Mouse (Mus musculus): ENCODE data around the gene Mfsd6l. TPM values are rescaled to one million over a fixed set of nuclear protein-coding genes. Genes with fewer than 3 reads are reported as not detected.
A peak's percentile ranks its signal among the peaks of the same experiment; 100 is the strongest.

Gene Mfsd6l
- polyA plus RNA-seq, 1 experiment, result 20.4 TPM

DNA sequence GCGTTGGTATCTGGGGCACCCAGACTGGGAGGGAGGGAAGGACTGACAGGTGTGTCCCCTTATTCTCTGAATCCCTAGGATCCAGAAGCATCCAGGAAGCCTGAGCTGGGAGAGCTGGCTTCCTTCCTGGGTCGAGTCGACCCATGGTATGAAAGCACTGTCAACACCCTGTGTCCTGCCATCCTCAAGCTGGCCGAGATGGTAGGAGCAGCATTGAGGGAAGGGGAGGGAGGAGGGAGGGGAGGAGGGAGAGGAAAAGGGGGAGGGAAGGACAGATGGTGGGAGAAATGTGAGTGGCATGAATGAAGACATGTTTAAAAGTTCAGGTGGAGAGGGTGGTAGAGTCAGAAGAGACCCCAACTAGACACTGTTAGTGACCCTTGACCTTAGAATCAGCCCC lies 20.0 kb upstream of the Mfsd6l start:
- Histone ChIP-seq H3K4me1 (ENCODE audit: control insufficient read depth, insufficient read depth, insufficient read length, low read length) (no peaks in the 10 kb centered on the region), H3K27me3 (ENCODE audit: control insufficient read depth, insufficient read depth, low read length) (peaks cover 2% of the 10 kb centered on the region), H3K4me3 (ENCODE audit: low read depth, low read length) (no peak overlapping the region), H3K36me3 (ENCODE audit: control insufficient read depth, insufficient read depth, low read length) (no peaks in the 10 kb centered on the region), H3K27ac (ENCODE audit: insufficient read depth, low read depth, low read length) (no peak overlapping the region)
- TF ChIP-seq CTCF (IDR thresholded peaks at IDR 0.05; ENCODE audit: extremely low read depth, insufficient read length, insufficient replicate concordance, low read depth, low read length), result no peak
- no peak for TF ChIP-seq POLR2A (IDR thresholded peaks at IDR 0.05; ENCODE audit: low read depth, low read length)
- WGBS, result 48% methylated on average over 4 of the region's 4 CpGs

DNA sequence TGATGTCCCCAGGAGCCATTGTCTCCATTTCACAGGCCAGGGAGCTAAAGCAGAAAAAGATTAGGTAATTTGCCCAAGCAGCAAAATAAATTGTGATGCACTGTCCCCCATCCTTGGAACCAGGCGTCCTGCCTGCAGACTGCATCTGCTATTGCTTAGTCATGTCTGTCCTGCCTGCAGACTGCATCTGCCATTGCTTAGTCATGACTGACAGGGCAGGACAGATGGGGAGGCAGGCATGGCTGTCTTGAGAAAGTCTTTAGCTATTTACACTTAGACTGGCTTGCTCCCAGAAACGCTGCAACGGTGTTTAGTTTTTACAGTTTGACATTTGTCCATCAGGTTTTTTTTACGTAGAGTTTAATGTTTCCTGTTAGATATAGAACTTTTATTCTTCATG lies 19.5 kb upstream of the Mfsd6l start:
- 34% methylated on average over 4 of the region's 4 CpGs for WGBS
- TF ChIP-seq POLR2A (IDR thresholded peaks at IDR 0.05; ENCODE audit: low read depth, low read length) (no peak), CTCF (IDR thresholded peaks at IDR 0.05; ENCODE audit: extremely low read depth, insufficient read length, insufficient replicate concordance, low read depth, low read length) (no peak)

DNA sequence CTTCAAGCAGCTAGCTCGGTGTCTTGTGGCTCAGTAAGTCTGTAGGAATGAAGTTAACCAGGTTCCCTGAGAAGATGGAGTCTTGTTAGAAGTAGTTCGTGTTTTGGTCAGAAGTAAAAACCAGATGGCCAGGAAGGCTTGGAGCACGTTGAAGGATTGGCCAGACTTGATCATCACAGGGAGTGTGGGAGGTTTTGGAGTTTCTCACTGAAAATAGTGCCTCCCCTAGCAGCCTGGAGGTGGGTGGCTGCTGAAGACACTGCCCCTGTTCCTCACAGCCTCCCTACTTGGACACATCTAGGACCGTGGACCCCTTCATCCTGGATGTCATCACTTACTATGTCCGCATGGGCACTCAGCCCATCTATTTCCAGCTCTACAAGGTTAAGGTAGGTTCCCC lies 16.4 kb upstream of the Mfsd6l start:
- Histone ChIP-seq H3K36me3 (ENCODE audit: control insufficient read depth, insufficient read depth, low read length) (no peaks in the 10 kb centered on the region), H3K4me3 (ENCODE audit: low read depth, low read length) (no peak overlapping the region), H3K4me1 (ENCODE audit: control insufficient read depth, insufficient read depth, insufficient read length, low read length) (no peaks in the 10 kb centered on the region), H3K27ac (ENCODE audit: insufficient read depth, low read depth, low read length) (no peak overlapping the region), H3K27me3 (ENCODE audit: control insufficient read depth, insufficient read depth, low read length) (peaks cover 2% of the 10 kb centered on the region)
- TF ChIP-seq CTCF (IDR thresholded peaks at IDR 0.05; ENCODE audit: extremely low read depth, insufficient read length, insufficient replicate concordance, low read depth, low read length) (no peak), POLR2A (IDR thresholded peaks at IDR 0.05; ENCODE audit: low read depth, low read length) (no peak)
- WGBS, result 70% methylated on average over 5 of the region's 5 CpGs

More for the DNA sequence above, 19.5 kb upstream of the Mfsd6l start:
- Histone ChIP-seq H3K27me3 (ENCODE audit: control insufficient read depth, insufficient read depth, low read length) (peaks cover 2% of the 10 kb centered on the region), H3K36me3 (ENCODE audit: control insufficient read depth, insufficient read depth, low read length) (no peaks in the 10 kb centered on the region), H3K27ac (ENCODE audit: insufficient read depth, low read depth, low read length) (no peak overlapping the region), H3K4me1 (ENCODE audit: control insufficient read depth, insufficient read depth, insufficient read length, low read length) (no peaks in the 10 kb centered on the region), H3K4me3 (ENCODE audit: low read depth, low read length) (no peak overlapping the region)

DNA sequence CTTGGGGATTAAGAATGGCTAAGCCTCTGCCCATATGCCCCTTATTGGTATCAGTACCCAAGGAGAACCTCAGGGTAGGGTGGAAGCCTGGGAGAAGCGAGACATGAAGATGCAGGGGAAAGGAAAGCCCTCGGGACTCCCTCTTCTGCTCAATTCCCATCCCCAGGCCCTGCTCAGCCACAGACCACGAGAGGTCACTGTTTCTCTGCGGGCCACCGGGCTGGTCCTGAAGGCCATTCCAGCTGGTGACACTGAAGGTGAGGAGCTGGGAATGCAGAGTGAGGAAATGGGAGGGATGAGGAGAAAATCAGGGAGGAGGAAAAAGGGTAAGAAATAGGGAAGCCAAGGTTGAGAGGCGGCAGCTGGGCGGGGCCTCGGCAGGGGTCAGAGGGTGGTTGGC lies 11.4 kb upstream of the Mfsd6l start:
- Histone ChIP-seq H3K4me1 (ENCODE audit: control insufficient read depth, insufficient read depth, insufficient read length, low read length) (no peaks in the 10 kb centered on the region), H3K4me3 (ENCODE audit: low read depth, low read length) (no peak overlapping the region), H3K36me3 (ENCODE audit: control insufficient read depth, insufficient read depth, low read length) (no peaks in the 10 kb centered on the region), H3K27me3 (ENCODE audit: control insufficient read depth, insufficient read depth, low read length) (peaks cover 2% of the 10 kb centered on the region; the same call in 1 of the 2 replicates), H3K27ac (ENCODE audit: insufficient read depth, low read depth, low read length) (no peak overlapping the region)
- WGBS, result 11% methylated on average over 8 of the region's 8 CpGs
- TF ChIP-seq CTCF (IDR thresholded peaks at IDR 0.05; ENCODE audit: extremely low read depth, insufficient read length, insufficient replicate concordance, low read depth, low read length), result peak; percentile 62; the same call in 1 of the 2 replicates
- TF ChIP-seq POLR2A (IDR thresholded peaks at IDR 0.05; ENCODE audit: low read depth, low read length), result no peak

DNA sequence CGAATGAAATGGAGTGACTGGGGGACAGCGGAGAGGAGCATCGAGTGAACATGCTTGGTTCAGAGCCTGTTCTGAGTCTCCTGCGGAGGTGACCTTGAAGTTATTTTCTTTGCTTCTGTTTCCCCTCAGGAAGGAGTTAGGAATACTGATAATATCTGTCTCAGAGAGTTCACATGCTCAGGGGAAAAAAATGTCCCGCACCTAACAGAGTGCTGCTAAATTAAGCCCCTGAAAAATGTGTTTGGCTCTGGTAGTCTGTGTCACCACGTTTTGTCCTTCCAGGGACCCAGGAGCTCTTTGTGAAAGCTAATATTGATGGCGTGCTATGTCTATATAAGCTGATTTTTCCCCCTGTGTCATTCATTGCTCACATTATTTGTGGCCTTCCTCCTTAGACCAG lies 10.8 kb upstream of the Mfsd6l start:
- no peak overlapping the region for H3K27ac ChIP-seq (ENCODE audit: insufficient read depth, low read depth, low read length)
- WGBS, result 59% methylated on average over 7 of the region's 7 CpGs
- H3K4me3 ChIP-seq (ENCODE audit: low read depth, low read length), result no peak overlapping the region
- 0 out of 2 replicates have a peak, but pooled peaks cover under 1% of the 10 kb centered on the region for H3K27me3 ChIP-seq (ENCODE audit: control insufficient read depth, insufficient read depth, low read length)
- no peaks in the 10 kb centered on the region for H3K36me3 ChIP-seq (ENCODE audit: control insufficient read depth, insufficient read depth, low read length)
- TF ChIP-seq CTCF (IDR thresholded peaks at IDR 0.05; ENCODE audit: extremely low read depth, insufficient read length, insufficient replicate concordance, low read depth, low read length), result no peak
- TF ChIP-seq POLR2A (IDR thresholded peaks at IDR 0.05; ENCODE audit: low read depth, low read length), result no peak
- H3K4me1 ChIP-seq (ENCODE audit: control insufficient read depth, insufficient read depth, insufficient read length, low read length), result no peaks in the 10 kb centered on the region

DNA sequence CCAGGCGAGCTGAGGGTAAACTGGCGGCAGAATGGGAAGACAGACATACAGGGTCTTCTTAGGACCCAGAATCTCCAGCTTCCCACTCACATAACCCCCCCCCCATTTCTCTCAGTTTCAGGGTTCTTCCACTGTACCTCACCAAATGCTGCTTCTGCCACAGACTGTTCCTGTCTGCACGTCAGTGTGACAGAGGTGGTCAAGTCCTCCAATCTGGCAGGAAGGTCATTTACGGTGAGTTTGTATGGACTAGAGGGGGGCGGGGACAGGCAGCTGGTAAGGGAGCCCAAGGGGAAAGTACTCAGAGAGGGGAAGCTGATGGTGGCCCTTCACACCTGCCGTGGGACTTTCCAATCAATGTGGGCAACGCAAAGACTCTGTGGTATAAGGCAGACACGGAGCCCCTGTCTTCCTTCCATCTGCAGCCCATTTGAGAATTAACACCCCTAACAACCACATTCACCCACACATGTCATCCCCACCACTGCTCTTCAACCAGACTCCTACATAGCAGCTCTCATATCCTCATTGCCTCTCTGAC lies 10.2 kb upstream of the Mfsd6l start:
- Histone ChIP-seq H3K27ac (ENCODE audit: insufficient read depth, low read depth, low read length) (no peak overlapping the region), H3K36me3 (ENCODE audit: control insufficient read depth, insufficient read depth, low read length) (no peaks in the 10 kb centered on the region), H3K27me3 (ENCODE audit: control insufficient read depth, insufficient read depth, low read length) (no peaks in the 10 kb centered on the region), H3K4me1 (ENCODE audit: control insufficient read depth, insufficient read depth, insufficient read length, low read length) (no peaks in the 10 kb centered on the region), H3K4me3 (ENCODE audit: low read depth, low read length) (no peak overlapping the region)
- TF ChIP-seq POLR2A (IDR thresholded peaks at IDR 0.05; ENCODE audit: low read depth, low read length), result no peak
- TF ChIP-seq CTCF (IDR thresholded peaks at IDR 0.05; ENCODE audit: extremely low read depth, insufficient read length, insufficient replicate concordance, low read depth, low read length), result no peak
- 73% methylated on average over 8 of the region's 8 CpGs for WGBS

DNA sequence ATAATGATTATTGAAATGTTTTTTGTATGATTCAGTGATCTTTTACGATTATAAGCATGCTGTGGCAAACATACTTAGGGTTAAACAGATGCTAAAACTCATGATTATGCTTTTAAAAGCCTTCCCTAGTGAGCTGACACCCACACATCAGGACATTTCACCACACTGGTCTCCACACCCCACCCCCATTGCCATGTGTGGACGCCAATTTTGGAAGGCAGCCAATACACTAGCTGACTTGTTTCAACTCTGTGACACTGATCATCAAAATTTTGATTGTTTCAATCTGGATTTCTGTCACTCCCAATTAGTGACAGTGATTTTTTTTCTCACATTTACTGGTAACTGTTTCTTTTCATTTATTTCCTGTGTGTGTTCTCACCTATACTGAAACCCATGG lies 8.5 kb upstream of the Mfsd6l start:
- no peak for TF ChIP-seq POLR2A (IDR thresholded peaks at IDR 0.05; ENCODE audit: low read depth, low read length)
- TF ChIP-seq CTCF (IDR thresholded peaks at IDR 0.05; ENCODE audit: extremely low read depth, insufficient read length, insufficient replicate concordance, low read depth, low read length), result no peak
- Histone ChIP-seq H3K36me3 (ENCODE audit: control insufficient read depth, insufficient read depth, low read length) (no peaks in the 10 kb centered on the region), H3K4me1 (ENCODE audit: control insufficient read depth, insufficient read depth, insufficient read length, low read length) (no peaks in the 10 kb centered on the region), H3K27me3 (ENCODE audit: control insufficient read depth, insufficient read depth, low read length) (no peaks in the 10 kb centered on the region), H3K27ac (ENCODE audit: insufficient read depth, low read depth, low read length) (no peak overlapping the region), H3K4me3 (ENCODE audit: low read depth, low read length) (no peak overlapping the region)
- 36% methylated on average over 2 of the region's 2 CpGs for WGBS
